Mouse (Mus musculus): ENCODE data around the gene Skap1.

- TF ChIP-seq CTCF (IDR thresholded peaks at IDR 0.05; ENCODE audit: extremely low read depth, insufficient read depth, low read length) (no peak), POLR2A (IDR thresholded peaks at IDR 0.05; ENCODE audit: extremely low read depth, insufficient read depth, low read length) (no peak)
These were observed 70.1 kb downstream of the Skap1 start for GRCm38 (mm10) chr11:96534531-96534930.
